Mouse (Mus musculus) intestine, embryonic 16.5 days (tissue): ENCODE data around the gene Hoga1. TPM values are rescaled to one million over a fixed set of nuclear protein-coding genes. Genes with fewer than 3 reads are reported as not detected.

Experiments
- ATAC-seq: fragments of 200-750 bp; cut with Nextera tagmentation; 2 replicates; pipeline ENCODE4 v1.8.0; 2017; ENCODE audit warnings: moderate TSS enrichment, moderate library complexity
- H3K27ac ChIP-seq: fragments of 300-500 bp; sonication (generic); 2 replicates; pipeline ENCODE4 v1.5.1; 2014; ENCODE audit warnings: mild to moderate bottlenecking, low read length
- H3K27me3 ChIP-seq: fragments of 300-500 bp; sonication (generic); replicated peaks from 2 replicates; pipeline ENCODE4 v1.6.1; 2014; ENCODE audit warnings: low read length, control low read depth, mixed read lengths; ENCODE audit not compliant: control insufficient read depth, insufficient read depth
- H3K36me3 ChIP-seq: fragments of 300-500 bp; sonication (generic); 2 replicates; pipeline ENCODE4 v1.6.1; 2014; ENCODE audit warnings: low read length, control low read depth; ENCODE audit not compliant: control insufficient read depth, insufficient read depth
- H3K4me1 ChIP-seq: fragments of 300-500 bp; sonication (generic); 2 replicates; pipeline ENCODE4 v1.6.1; 2014; ENCODE audit warnings: low read length, control low read depth, mixed read lengths; ENCODE audit not compliant: control insufficient read depth, insufficient read depth
- H3K4me2 ChIP-seq: fragments of 300-500 bp; sonication (generic); 2 replicates; pipeline ENCODE4 v1.6.1; 2014; ENCODE audit warnings: low read depth, low read length, control low read depth
- H3K4me3 ChIP-seq: fragments of 300-500 bp; sonication (generic); 2 replicates; pipeline ENCODE4 v1.5.1; 2014; ENCODE audit warnings: mild to moderate bottlenecking, low read length
- H3K9ac ChIP-seq: fragments of 300-500 bp; sonication (generic); 2 replicates; pipeline ENCODE4 v1.6.1; 2014; ENCODE audit warnings: low read depth, low read length
- H3K9me3 ChIP-seq: fragments of 300-500 bp; sonication (generic); 2 replicates; pipeline ENCODE4 v1.6.1; 2016; ENCODE audit warnings: low read length, control low read depth; ENCODE audit not compliant: control insufficient read depth
- WGBS: fragments of 180-500 bp; shearing (Covaris S2); extraction: QIAGEN DNeasy Blood & Tissue Kit; methylation state at CpG from one replicate; pipeline ENCODE4 v1.1.7; 2014; 5-methylcytosine and 5-hydroxymethylcytosine counted together
- polyA plus RNA-seq: library from polyadenylated mRNA; unstranded; fragments of >200 nt; fragmentation: Nextera tagmentation; extraction: Ambion mirVana; gene quantifications from 2 replicates; pipeline ENCODE4 v1.2.1, GENCODE M21; 2015

Gene Hoga1
- polyA plus RNA-seq, 1 experiment from 2014 or later = 2.7 TPM

DNA sequence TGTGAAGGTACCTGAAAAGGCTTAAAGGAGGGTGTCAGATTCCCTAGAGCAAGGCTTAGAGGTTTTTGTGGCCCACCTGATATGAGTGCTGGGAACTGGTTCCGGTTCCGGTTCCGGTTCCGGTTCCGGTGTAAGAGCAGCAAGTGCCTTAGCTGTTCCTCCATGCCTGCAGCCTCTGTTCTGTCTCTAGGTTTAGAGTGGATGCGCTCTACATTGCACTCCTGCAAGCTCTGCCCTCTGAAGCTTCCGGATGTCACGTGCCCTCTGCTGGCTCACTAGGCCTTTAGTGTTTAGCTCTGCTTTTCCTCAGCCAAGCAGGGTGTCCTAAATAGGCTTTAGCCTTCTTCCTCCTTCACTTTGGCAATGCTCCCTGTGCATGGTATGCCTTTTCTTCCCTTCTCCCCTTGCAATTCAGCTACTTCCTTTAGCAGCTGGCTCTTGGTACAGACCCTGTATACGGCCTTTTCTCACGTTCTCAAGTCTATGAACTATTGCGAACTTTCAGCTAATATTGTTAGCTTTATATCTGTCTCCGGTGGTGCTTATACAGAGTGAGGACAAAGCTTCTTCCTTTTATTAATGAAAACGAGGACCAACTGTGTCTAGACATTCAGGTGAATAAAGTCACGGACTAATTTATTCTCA, 43.8 kb downstream of the Hoga1 start:
- ATAC-seq = no peak

GRCm38 (mm10) chr19:42089748-42090595, 44.6 kb downstream of the Hoga1 start, which contains the start of gene Pi4k2a:
Gene Pi4k2a, plus strand, starts transcription at chr19:42090470.
- H3K9me3 ChIP-seq = no peaks in the 10 kb centered on the region
- peak within 1 kb of the TSS; percentile 88 for H3K9ac ChIP-seq
- H3K27ac ChIP-seq = peak within 1 kb of the TSS; percentile 96
- peak within 1 kb of the TSS; percentile 93 for H3K4me3 ChIP-seq
- ATAC-seq = peak; percentile 98
- no peaks in the 10 kb centered on the region for H3K27me3 ChIP-seq
- peak within 1 kb of the TSS; percentile 76 for H3K4me2 ChIP-seq
- H3K4me1 ChIP-seq = peaks cover 19% of the 10 kb centered on the region
- WGBS = under 1% methylated on average over 53 of the region's 55 CpGs
- no peaks in the 10 kb centered on the region for H3K36me3 ChIP-seq

More for the DNA sequence above, 43.8 kb downstream of the Hoga1 start:
- WGBS = 20% methylated on average over 14 of the region's 14 CpGs
- Histone ChIP-seq H3K27ac (peak overlapping the region; percentile 96), H3K27me3 (no peaks in the 10 kb centered on the region), H3K4me1 (peaks cover 19% of the 10 kb centered on the region), H3K4me2 (peak overlapping the region; percentile 72), H3K9ac (peak overlapping the region; percentile 57; the same call in 1 of the 2 replicates), H3K9me3 (no peaks in the 10 kb centered on the region), H3K36me3 (no peaks in the 10 kb centered on the region), H3K4me3 (peak overlapping the region; percentile 48; the same call in 1 of the 2 replicates)

DNA sequence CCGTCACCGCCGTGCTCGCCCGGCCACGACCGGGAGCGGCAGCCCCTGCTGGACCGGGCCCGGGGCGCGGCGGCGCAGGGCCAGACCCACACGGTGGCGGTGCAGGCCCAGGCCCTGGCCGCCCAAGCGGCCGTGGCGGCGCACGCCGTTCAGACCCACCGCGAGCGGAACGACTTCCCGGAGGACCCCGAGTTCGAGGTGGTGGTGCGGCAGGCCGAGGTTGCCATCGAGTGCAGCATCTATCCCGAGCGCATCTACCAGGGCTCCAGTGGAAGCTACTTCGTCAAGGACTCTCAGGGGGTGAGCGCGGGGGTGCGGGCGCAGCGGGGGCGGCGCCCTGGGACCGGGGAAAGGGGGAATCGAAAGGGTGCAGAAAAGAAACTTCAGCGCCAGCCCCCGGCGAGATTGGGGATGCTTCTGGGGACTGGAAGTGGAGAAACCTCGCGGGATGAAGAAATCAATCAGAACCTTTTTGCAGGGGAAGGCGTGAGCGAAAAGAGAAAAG, 45.3 kb downstream of the Hoga1 start:
- H3K4me2 ChIP-seq = peak overlapping the region; percentile 76
- no peaks in the 10 kb centered on the region for H3K36me3 ChIP-seq
- H3K27ac ChIP-seq = peak overlapping the region; percentile 90
- peaks cover 17% of the 10 kb centered on the region for H3K4me1 ChIP-seq
- H3K9me3 ChIP-seq = no peaks in the 10 kb centered on the region
- under 1% methylated on average over 52 of the region's 52 CpGs for WGBS
- no peaks in the 10 kb centered on the region for H3K27me3 ChIP-seq
- H3K4me3 ChIP-seq = peak overlapping the region; percentile 93
- ATAC-seq = peak; percentile 69
- H3K9ac ChIP-seq = peak overlapping the region; percentile 88

- no peaks in the 10 kb centered on the region for H3K27me3 ChIP-seq
- ATAC-seq = no peak
- no peak overlapping the region for H3K9ac ChIP-seq
- 78% methylated on average over 3 of the region's 3 CpGs for WGBS
- no peak overlapping the region for H3K4me3 ChIP-seq
- no peaks in the 10 kb centered on the region for H3K4me1 ChIP-seq
- H3K27ac ChIP-seq = no peak overlapping the region
- no peak overlapping the region for H3K4me2 ChIP-seq
- peaks cover 6% of the 10 kb centered on the region; the same call in 1 of the 2 replicates for H3K36me3 ChIP-seq
- H3K9me3 ChIP-seq = no peaks in the 10 kb centered on the region
Measured at GRCm38 (mm10) chr19:42099406-42099805, 54.0 kb downstream of the Hoga1 start.

DNA sequence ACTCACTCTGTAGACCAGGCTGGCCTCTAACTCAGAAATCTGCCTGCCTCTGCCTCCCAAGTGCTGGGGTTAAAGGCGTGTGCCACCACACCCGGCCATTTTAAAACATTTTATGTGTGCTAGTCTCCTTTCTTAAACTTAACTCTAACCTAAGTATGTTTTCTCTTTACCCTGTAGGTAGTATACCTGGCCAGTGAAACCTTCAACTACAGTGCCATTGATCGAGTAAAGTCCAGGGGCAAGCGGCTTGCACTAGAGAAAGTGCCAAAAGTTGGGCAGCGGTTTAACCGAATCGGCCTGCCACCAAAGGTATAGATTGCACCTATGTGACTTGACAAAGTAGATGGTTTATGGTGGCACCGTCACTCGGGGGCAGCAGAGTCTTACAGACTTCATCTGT, 59.3 kb downstream of the Hoga1 start:
- Histone ChIP-seq H3K36me3 (peaks cover 15% of the 10 kb centered on the region), H3K27me3 (no peaks in the 10 kb centered on the region), H3K4me3 (no peak overlapping the region), H3K4me2 (no peak overlapping the region), H3K9me3 (no peaks in the 10 kb centered on the region), H3K9ac (no peak overlapping the region), H3K27ac (no peak overlapping the region), H3K4me1 (no peaks in the 10 kb centered on the region)
- ATAC-seq = no peak
- WGBS = 96% methylated on average over 9 of the region's 9 CpGs

DNA sequence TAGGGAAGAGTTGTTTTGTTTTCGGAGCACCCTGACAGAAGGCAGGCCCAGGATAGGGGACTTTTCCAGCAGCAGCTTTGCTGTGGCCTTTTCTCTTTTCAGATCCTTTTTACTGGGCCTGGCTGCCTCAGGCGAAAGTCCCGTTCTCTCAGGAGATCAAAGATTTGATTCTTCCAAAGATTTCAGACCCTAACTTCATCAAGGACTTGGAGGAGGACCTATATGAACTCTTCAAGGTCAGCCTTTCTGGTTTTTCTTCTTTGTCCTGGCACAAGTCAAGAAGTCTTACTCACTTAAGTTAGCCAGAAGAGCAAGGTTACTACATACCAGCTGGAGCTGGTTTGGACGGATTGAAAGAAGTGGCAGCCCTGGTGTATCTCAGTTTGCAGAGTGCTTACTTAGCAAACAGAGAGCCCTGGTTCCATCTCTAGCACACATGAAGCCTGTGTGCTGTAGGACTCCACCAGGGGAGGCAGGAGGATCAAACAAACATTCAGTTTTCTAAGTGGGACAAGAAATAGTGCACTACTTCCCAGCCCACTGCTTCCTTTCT, 70.4 kb downstream of the Hoga1 start:
- Histone ChIP-seq H3K27ac (no peak overlapping the region), H3K9ac (no peak overlapping the region), H3K4me3 (no peak overlapping the region), H3K4me2 (no peak overlapping the region), H3K9me3 (no peaks in the 10 kb centered on the region), H3K27me3 (no peaks in the 10 kb centered on the region), H3K4me1 (no peaks in the 10 kb centered on the region), H3K36me3 (peaks cover 11% of the 10 kb centered on the region; the same call in 1 of the 2 replicates)
- ATAC-seq = no peak
- WGBS = 88% methylated on average over 4 of the region's 4 CpGs

DNA sequence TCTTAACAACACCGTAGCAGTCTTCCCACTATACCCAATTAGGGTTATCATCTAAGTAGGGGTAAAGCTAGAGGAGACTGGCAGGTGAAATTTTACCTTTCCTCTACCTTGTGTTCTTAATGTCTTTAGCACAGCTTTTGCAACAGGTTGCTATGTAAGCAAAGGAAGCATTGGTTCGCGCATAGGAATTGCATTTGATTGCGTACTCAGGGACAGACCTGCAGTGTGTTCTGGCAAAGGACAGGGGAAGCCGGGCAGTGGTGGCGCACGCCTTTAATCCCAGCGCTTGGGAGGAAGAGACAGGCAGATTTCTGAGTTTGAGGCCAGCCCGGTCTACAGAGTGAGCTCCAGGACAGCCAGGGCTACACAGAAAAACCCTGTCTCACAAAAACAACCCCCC, 72.7 kb downstream of the Hoga1 start:
- Histone ChIP-seq H3K36me3 (peaks cover 11% of the 10 kb centered on the region; the same call in 1 of the 2 replicates), H3K9ac (no peak overlapping the region), H3K27ac (no peak overlapping the region), H3K4me3 (no peak overlapping the region), H3K9me3 (no peaks in the 10 kb centered on the region), H3K27me3 (no peaks in the 10 kb centered on the region), H3K4me2 (no peak overlapping the region), H3K4me1 (no peaks in the 10 kb centered on the region)
- 90% methylated on average over 9 of the region's 9 CpGs for WGBS
- ATAC-seq = no peak

DNA sequence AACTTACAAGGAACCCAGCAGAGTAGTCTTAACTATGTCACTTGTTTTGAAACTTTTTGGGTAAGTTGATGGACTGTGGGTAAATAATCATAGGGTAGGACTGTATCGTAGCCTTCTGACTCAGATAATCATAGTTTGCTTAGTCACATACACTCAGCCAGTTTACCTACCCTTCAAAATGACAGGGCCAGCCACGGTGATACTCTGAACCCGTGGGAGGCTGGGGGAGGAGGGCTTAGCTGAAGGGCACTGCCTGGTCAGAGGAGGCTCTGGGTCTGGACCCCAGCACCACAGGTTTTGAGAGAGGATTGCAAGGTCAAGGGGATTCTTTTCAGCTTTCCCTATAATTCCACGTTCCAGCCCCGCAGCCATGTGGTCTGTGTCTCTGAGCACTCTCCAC, 73.2 kb downstream of the Hoga1 start:
- Histone ChIP-seq H3K9me3 (no peaks in the 10 kb centered on the region), H3K36me3 (peaks cover 11% of the 10 kb centered on the region; the same call in 1 of the 2 replicates), H3K4me3 (no peak overlapping the region), H3K27ac (no peak overlapping the region), H3K9ac (no peak overlapping the region), H3K27me3 (no peaks in the 10 kb centered on the region), H3K4me2 (no peak overlapping the region), H3K4me1 (peaks cover 1% of the 10 kb centered on the region; the same call in 1 of the 2 replicates)
- WGBS = 69% methylated on average over 5 of the region's 5 CpGs
- ATAC-seq = no peak

GRCm38 (mm10) chr19:42120451-42120850, 75.0 kb downstream of the Hoga1 start:
- Histone ChIP-seq H3K36me3 (peaks cover 14% of the 10 kb centered on the region; the same call in 1 of the 2 replicates), H3K27ac (no peak overlapping the region), H3K4me2 (no peak overlapping the region), H3K9me3 (no peaks in the 10 kb centered on the region), H3K4me1 (peaks cover 6% of the 10 kb centered on the region; the same call in 1 of the 2 replicates), H3K27me3 (no peaks in the 10 kb centered on the region), H3K9ac (no peak overlapping the region), H3K4me3 (no peak overlapping the region)
- no peak for ATAC-seq
- WGBS = 90% methylated on average over 8 of the region's 8 CpGs
